Mouse (Mus musculus) embryonic facial prominence, embryonic 12.5 days (tissue): Measurements from ENCODE around the gene Clic6. TPM values are rescaled to one million over a fixed set of nuclear protein-coding genes. Genes with fewer than 3 reads are reported as not detected.

ENCODE experiments used
- ATAC-seq: fragments of 200-750 bp; cut with Nextera tagmentation; 2 replicates; pipeline ENCODE4 v1.8.0; 2017; ENCODE audit not compliant: insufficient number of reproducible peaks, insufficient read depth, low FRiP score, low TSS enrichment
- H3K27ac ChIP-seq: fragments of 300-500 bp; sonication (generic); 2 replicates; pipeline ENCODE4 v1.5.1; 2016; ENCODE audit warnings: mild to moderate bottlenecking
- H3K27me3 ChIP-seq: fragments of 300-500 bp; sonication (generic); 2 replicates; pipeline ENCODE4 v1.6.1; 2016; ENCODE audit warnings: mild to moderate bottlenecking, moderate library complexity
- H3K36me3 ChIP-seq: fragments of 300-500 bp; sonication (generic); 2 replicates; pipeline ENCODE4 v1.6.1; 2016; ENCODE audit warnings: mild to moderate bottlenecking
- H3K4me1 ChIP-seq: fragments of 300-500 bp; sonication (generic); 2 replicates; pipeline ENCODE4 v1.6.1; 2016
- H3K4me2 ChIP-seq: fragments of 300-500 bp; sonication (generic); replicated peaks from 2 replicates; pipeline ENCODE4 v1.6.1; 2016; ENCODE audit warnings: mild to moderate bottlenecking, moderate library complexity
- H3K4me3 ChIP-seq: fragments of 300-500 bp; sonication (generic); 2 replicates; pipeline ENCODE4 v1.5.1; 2016; ENCODE audit warnings: mild to moderate bottlenecking
- H3K9ac ChIP-seq: fragments of 300-500 bp; sonication (generic); 2 replicates; pipeline ENCODE4 v1.6.1; 2016; ENCODE audit warnings: mild to moderate bottlenecking, moderate library complexity
- H3K9me3 ChIP-seq: fragments of 300-500 bp; sonication (generic); 2 replicates; pipeline ENCODE4 v1.6.1; 2016; ENCODE audit warnings: mild to moderate bottlenecking, moderate library complexity
- WGBS: fragments of 180-500 bp; shearing (Covaris S2); methylation state at CpG from one replicate; pipeline ENCODE4 v1.1.7; 2016; 5-methylcytosine and 5-hydroxymethylcytosine counted together
- polyA plus RNA-seq: library from polyadenylated mRNA; unstranded; fragments of >200 nt; fragmentation: Nextera tagmentation; extraction: Ambion mirVana; gene quantifications from 2 replicates; pipeline ENCODE4 v1.2.1, GENCODE M21; 2016

The Clic6 gene
- polyA plus RNA-seq, 1 experiment from 2014 or later: 4.0 TPM

GRCm38 (mm10) chr16:92538356-92538755, 52.8 kb downstream of the Clic6 start:
- Histone ChIP-seq H3K9ac (no peak overlapping the region), H3K4me1 (no peaks in the 10 kb centered on the region), H3K36me3 (no peaks in the 10 kb centered on the region), H3K4me3 (no peak overlapping the region), H3K9me3 (no peaks in the 10 kb centered on the region), H3K4me2 (no peak overlapping the region), H3K27me3 (no peaks in the 10 kb centered on the region), H3K27ac (no peak overlapping the region)
- no peak for ATAC-seq
- 82% methylated on average over 6 of the region's 6 CpGs for WGBS

- no peaks in the 10 kb centered on the region for H3K27me3 ChIP-seq
- ATAC-seq: 0 out of 2 replicates have a peak, but pooled peaks have one; percentile 64
- no peak overlapping the region for H3K4me3 ChIP-seq
- H3K9me3 ChIP-seq: no peaks in the 10 kb centered on the region
- H3K9ac ChIP-seq: no peak overlapping the region
- 50% methylated on average over 1 of the region's 1 CpGs for WGBS
- no peak overlapping the region for H3K4me2 ChIP-seq
- H3K36me3 ChIP-seq: no peaks in the 10 kb centered on the region
- H3K4me1 ChIP-seq: no peaks in the 10 kb centered on the region
- H3K27ac ChIP-seq: no peak overlapping the region
These were observed 58.7 kb downstream of the Clic6 start for GRCm38 (mm10) chr16:92544264-92544663.

- Histone ChIP-seq H3K9ac (no peak overlapping the region), H3K4me2 (no peak overlapping the region), H3K27me3 (no peaks in the 10 kb centered on the region), H3K4me3 (no peak overlapping the region), H3K4me1 (peaks cover 8% of the 10 kb centered on the region), H3K36me3 (no peaks in the 10 kb centered on the region), H3K9me3 (no peaks in the 10 kb centered on the region), H3K27ac (no peak overlapping the region)
- WGBS: 95% methylated on average over 9 of the region's 9 CpGs
- ATAC-seq: no peak
These were observed 63.1 kb downstream of the Clic6 start for GRCm38 (mm10) chr16:92548651-92549050.

DNA sequence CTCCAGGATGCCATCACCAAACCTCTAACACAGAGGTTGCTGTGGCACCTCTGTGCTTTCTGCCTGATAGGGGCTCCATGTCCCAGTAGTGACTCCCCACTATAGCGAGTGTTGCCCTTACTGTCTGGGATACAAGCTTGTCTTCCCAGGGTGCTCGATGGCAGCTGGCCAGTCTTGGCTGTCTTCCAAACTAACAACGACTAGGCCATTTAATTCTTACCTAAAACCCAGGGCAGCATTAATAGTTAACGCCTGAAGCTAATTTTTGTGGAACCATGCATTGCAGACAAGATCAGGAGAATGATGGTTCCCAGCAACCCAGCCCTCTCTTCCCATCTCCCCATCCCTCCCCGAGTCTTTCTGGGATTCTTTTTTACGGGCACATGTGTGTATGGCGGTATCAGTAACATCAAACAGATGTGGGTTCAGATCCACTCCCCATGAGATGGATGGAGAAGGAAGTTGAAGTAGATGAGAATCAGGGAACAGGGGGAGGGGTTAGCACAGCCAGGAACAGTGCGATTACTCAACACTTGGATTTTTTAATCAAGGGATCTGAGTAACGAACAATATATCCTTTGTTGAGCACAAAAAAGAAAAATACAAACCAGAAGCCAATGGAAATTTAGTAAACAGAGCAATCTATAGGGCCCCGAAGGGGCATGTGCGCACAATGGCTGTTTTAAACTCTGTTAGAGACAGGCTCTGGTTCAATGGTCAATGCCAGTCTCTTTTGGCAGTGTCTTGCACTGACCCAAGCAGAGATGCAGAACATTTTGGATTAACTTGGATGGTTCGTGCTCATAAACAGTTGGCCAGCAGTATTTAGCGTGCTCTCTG, 66.0 kb downstream of the Clic6 start:
- no peak overlapping the region for H3K4me3 ChIP-seq
- H3K9ac ChIP-seq: no peak overlapping the region
- ATAC-seq: no peak
- peaks cover 8% of the 10 kb centered on the region for H3K4me1 ChIP-seq
- H3K4me2 ChIP-seq: no peak overlapping the region
- H3K27ac ChIP-seq: no peak overlapping the region
- no peaks in the 10 kb centered on the region for H3K36me3 ChIP-seq
- WGBS: 62% methylated on average over 13 of the region's 13 CpGs
- no peaks in the 10 kb centered on the region for H3K9me3 ChIP-seq
- no peaks in the 10 kb centered on the region for H3K27me3 ChIP-seq

DNA sequence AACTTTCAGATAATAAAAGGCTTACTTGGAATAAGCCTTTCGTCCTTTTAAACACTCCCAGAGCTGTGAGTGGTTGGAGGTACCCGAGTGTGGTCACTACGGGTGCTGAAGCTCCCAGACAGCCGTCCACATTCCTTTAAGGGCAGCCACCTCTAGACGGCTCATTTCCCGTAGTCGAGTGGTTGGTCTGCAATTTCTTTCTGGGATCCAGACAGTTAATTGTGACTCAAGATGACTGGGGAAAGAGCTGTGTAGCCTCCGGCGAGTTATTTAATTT, 66.5 kb downstream of the Clic6 start:
- Histone ChIP-seq H3K4me3 (no peak overlapping the region), H3K36me3 (no peaks in the 10 kb centered on the region), H3K4me1 (peaks cover 8% of the 10 kb centered on the region), H3K27ac (no peak overlapping the region), H3K4me2 (no peak overlapping the region), H3K9me3 (no peaks in the 10 kb centered on the region), H3K27me3 (no peaks in the 10 kb centered on the region), H3K9ac (no peak overlapping the region)
- ATAC-seq: no peak
- WGBS: 47% methylated on average over 9 of the region's 9 CpGs

- H3K4me3 ChIP-seq: no peak overlapping the region
- H3K27me3 ChIP-seq: no peaks in the 10 kb centered on the region
- no peaks in the 10 kb centered on the region for H3K36me3 ChIP-seq
- no peak overlapping the region for H3K9ac ChIP-seq
- H3K4me2 ChIP-seq: no peak overlapping the region
- H3K4me1 ChIP-seq: peaks cover 8% of the 10 kb centered on the region
- ATAC-seq: no peak
- H3K27ac ChIP-seq: no peak overlapping the region
- no peaks in the 10 kb centered on the region for H3K9me3 ChIP-seq
- 39% methylated on average over 11 of the region's 11 CpGs for WGBS
These were observed 67.3 kb downstream of the Clic6 start for GRCm38 (mm10) chr16:92552858-92553257.

DNA sequence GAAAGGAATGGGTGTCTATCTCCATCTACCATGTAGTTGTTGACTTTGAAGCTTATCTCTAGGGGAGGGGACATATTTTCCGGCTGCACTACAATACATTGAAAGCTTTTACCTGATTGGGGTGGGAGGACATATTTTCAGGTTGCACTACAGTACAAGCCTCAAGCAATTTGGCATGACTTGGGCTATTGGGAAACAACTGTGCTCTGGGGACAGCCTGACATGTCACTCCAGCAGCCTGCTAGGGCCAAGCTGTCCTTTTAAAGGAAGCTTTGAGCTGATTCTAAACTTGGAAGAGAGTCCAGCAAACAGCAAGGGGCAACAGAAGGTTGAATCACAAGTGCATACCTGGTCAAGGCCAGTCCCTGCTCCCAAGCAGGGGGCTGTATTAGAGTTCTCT, 69.5 kb downstream of the Clic6 start:
- Histone ChIP-seq H3K27ac (no peak overlapping the region), H3K4me1 (peaks cover 8% of the 10 kb centered on the region), H3K9me3 (no peaks in the 10 kb centered on the region), H3K36me3 (no peaks in the 10 kb centered on the region), H3K4me3 (no peak overlapping the region), H3K27me3 (no peaks in the 10 kb centered on the region), H3K9ac (no peak overlapping the region), H3K4me2 (no peak overlapping the region)
- 87% methylated on average over 1 of the region's 1 CpGs for WGBS
- no peak for ATAC-seq

DNA sequence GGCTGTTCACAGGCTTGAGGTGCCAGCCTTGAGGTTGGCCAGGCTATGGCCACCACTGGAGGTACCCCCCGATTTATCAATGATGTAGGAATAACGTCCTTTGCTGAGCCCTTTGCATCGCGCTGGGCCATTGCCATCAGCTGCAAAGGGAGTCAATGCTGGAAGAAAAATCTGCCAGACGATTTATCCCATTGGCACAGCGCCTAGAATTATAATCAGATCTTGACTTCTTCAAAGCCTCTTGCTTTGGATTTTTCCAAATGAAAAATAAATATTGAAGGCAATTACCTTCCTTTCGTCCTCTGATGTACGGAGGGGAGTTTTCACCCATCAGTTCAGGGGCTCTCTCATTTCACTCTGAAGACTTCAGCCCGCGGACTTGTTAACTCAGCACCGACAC, 79.8 kb downstream of the Clic6 start:
- Histone ChIP-seq H3K4me2 (no peak overlapping the region), H3K27me3 (peaks cover 8% of the 10 kb centered on the region), H3K36me3 (no peaks in the 10 kb centered on the region), H3K9ac (no peak overlapping the region), H3K27ac (no peak overlapping the region), H3K4me3 (no peak overlapping the region), H3K4me1 (peaks cover 7% of the 10 kb centered on the region; the same call in 1 of the 2 replicates), H3K9me3 (no peaks in the 10 kb centered on the region)
- WGBS: 60% methylated on average over 11 of the region's 11 CpGs
- no peak for ATAC-seq

DNA sequence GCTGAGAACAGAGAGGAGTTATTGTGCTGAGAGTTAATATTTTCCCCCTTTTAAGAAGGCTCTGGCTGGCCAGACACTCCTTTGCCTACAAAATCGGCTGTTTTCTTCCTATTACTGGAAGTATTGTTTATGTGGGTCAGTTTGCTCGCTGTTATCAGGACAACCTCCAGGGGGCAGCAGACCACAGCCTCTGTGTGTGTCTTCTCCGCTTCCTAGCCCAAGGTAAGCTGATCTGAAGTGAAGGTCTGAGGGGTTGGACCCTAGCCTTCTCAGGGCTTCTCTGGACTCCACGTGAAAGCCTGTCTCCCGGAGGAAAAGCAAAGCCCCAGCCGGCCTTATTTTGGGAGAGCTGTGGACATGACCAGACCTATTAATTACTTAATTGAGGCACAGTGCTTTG, 80.2 kb downstream of the Clic6 start:
- 2% methylated on average over 6 of the region's 6 CpGs for WGBS
- no peaks in the 10 kb centered on the region for H3K9me3 ChIP-seq
- H3K9ac ChIP-seq: no peak overlapping the region
- H3K4me1 ChIP-seq: peaks cover 7% of the 10 kb centered on the region; the same call in 1 of the 2 replicates
- H3K4me2 ChIP-seq: peak overlapping the region; percentile 8; the same call in 1 of the 2 replicates
- peak; percentile 62; the same call in 1 of the 2 replicates for ATAC-seq
- no peak overlapping the region for H3K27ac ChIP-seq
- no peak overlapping the region for H3K4me3 ChIP-seq
- H3K36me3 ChIP-seq: no peaks in the 10 kb centered on the region
- H3K27me3 ChIP-seq: peaks cover 8% of the 10 kb centered on the region

DNA sequence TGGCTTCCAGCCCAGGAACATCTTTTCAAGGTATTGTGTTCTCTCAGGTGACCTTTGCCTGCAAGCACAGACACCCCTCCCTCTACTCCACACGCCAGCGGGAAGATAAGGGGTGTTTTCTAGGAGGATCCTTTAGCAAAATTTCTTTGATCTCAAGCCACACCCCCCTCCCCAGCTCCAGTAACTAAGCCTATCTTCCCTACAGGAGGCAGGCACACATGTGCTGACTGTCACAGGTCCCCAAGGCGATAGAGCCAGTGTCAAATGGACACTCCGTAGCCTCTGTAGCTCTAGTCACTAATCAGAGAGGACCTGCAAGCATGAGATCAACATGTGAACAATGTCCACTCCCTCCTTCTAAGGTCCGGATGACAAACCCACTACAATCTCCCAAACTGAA, 80.6 kb downstream of the Clic6 start:
- H3K4me3 ChIP-seq: no peak overlapping the region
- H3K9ac ChIP-seq: no peak overlapping the region
- no peak for ATAC-seq
- H3K27me3 ChIP-seq: peaks cover 8% of the 10 kb centered on the region
- H3K9me3 ChIP-seq: no peaks in the 10 kb centered on the region
- no peaks in the 10 kb centered on the region for H3K36me3 ChIP-seq
- WGBS: 29% methylated on average over 5 of the region's 5 CpGs
- peak overlapping the region; percentile 8; the same call in 1 of the 2 replicates for H3K4me2 ChIP-seq
- no peak overlapping the region for H3K27ac ChIP-seq
- H3K4me1 ChIP-seq: peaks cover 7% of the 10 kb centered on the region; the same call in 1 of the 2 replicates

DNA sequence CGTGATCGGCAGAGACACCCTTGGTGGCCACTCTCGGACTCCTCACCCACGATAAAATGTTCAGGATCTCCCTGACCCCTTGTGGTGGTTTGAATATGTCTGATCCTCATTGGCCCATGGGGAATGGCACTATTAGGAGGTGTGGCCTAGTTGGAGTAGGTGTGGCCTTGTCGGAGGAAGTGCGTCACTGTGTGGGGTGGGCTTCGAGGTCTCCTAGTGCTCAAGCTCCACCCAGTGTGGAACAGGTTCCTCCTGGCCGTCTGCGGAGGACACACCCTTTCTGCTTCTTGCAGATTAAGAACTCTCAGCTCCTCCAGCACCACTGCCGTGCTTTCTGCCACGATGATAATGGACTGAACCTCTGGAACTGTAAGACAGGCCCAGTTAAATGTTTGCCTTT, 85.7 kb downstream of the Clic6 start:
- no peak overlapping the region for H3K27ac ChIP-seq
- no peak overlapping the region for H3K9ac ChIP-seq
- ATAC-seq: no peak; the same call in 1 of the 2 replicates
- WGBS: 90% methylated on average over 11 of the region's 11 CpGs
- H3K4me1 ChIP-seq: peaks cover 2% of the 10 kb centered on the region; the same call in 1 of the 2 replicates
- H3K4me2 ChIP-seq: no peak overlapping the region
- H3K4me3 ChIP-seq: no peak overlapping the region
- H3K36me3 ChIP-seq: no peaks in the 10 kb centered on the region
- peaks cover 5% of the 10 kb centered on the region for H3K27me3 ChIP-seq
- no peaks in the 10 kb centered on the region for H3K9me3 ChIP-seq

DNA sequence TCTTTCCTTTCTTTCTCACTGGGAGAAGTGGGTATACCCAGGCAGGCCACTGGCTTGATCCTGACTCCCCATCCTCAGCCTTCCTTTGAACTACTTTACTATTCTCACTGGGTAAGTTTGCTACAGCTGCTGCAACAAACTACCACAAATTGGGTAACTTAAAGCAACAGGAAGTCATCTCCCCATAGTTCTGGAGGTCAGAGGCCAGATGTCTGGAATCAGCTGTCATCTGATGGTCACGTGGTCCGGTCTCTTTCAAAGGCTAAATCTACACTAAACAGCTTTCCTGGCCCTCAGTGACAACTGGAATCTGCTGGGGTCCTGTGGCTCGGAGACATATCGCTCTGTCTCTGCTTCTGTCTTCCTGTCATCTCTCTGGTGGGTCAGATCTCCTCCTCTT, 87.7 kb downstream of the Clic6 start:
- Histone ChIP-seq H3K27me3 (no peaks in the 10 kb centered on the region), H3K4me3 (no peak overlapping the region), H3K4me2 (no peak overlapping the region), H3K27ac (no peak overlapping the region), H3K4me1 (peaks cover 5% of the 10 kb centered on the region; the same call in 1 of the 2 replicates), H3K36me3 (no peaks in the 10 kb centered on the region), H3K9ac (no peak overlapping the region), H3K9me3 (no peaks in the 10 kb centered on the region)
- 56% methylated on average over 4 of the region's 4 CpGs for WGBS
- no peak for ATAC-seq
